Mouse (Mus musculus): Measurements from ENCODE around the gene Macrod2.

Gene Macrod2

GRCm38 (mm10) chr2:142217371-142217770, 1822.3 kb downstream of the Macrod2 start:
- no peak for DNase-seq (ENCODE audit: low read depth, low spot score)

- no peak for DNase-seq (ENCODE audit: low read depth, low spot score)
Measured at GRCm38 (mm10) chr2:142222137-142222921, 1827.2 kb downstream of the Macrod2 start.

- no peak for DNase-seq (ENCODE audit: low read depth, low spot score)
Measured at GRCm38 (mm10) chr2:142222926-142223325, 1827.8 kb downstream of the Macrod2 start.

- DNase-seq (ENCODE audit: low read depth, low spot score): no peak
Measured at GRCm38 (mm10) chr2:142230985-142231549, 1836.0 kb downstream of the Macrod2 start.

- DNase-seq (ENCODE audit: low read depth, low spot score): no peak
Measured at GRCm38 (mm10) chr2:142232828-142233227, 1837.7 kb downstream of the Macrod2 start.

- DNase-seq (ENCODE audit: low read depth, low spot score): no peak
Measured at GRCm38 (mm10) chr2:142243483-142243882, 1848.4 kb downstream of the Macrod2 start.

GRCm38 (mm10) chr2:142250383-142250782, 1855.3 kb downstream of the Macrod2 start:
- no peak for DNase-seq (ENCODE audit: low read depth, low spot score)

GRCm38 (mm10) chr2:142251518-142251917, 1856.4 kb downstream of the Macrod2 start:
- DNase-seq (ENCODE audit: low read depth, low spot score): no peak

GRCm38 (mm10) chr2:142253913-142254312, 1858.8 kb downstream of the Macrod2 start:
- peak; percentile 68 for DNase-seq (ENCODE audit: low read depth, low spot score)

- no peak for DNase-seq (ENCODE audit: low read depth, low spot score)
Measured at GRCm38 (mm10) chr2:142254566-142254965, 1859.5 kb downstream of the Macrod2 start.

- no peak for DNase-seq (ENCODE audit: low read depth, low spot score)
Measured at GRCm38 (mm10) chr2:142257501-142257900, 1862.4 kb downstream of the Macrod2 start.

- DNase-seq (ENCODE audit: low read depth, low spot score): no peak
Measured at GRCm38 (mm10) chr2:142261046-142261445, 1865.9 kb downstream of the Macrod2 start.

GRCm38 (mm10) chr2:142264697-142265096, 1869.6 kb downstream of the Macrod2 start:
- DNase-seq (ENCODE audit: low read depth, low spot score): no peak

- DNase-seq (ENCODE audit: low read depth, low spot score): no peak
Measured at GRCm38 (mm10) chr2:142267836-142268235, 1872.7 kb downstream of the Macrod2 start.

GRCm38 (mm10) chr2:142286761-142287160, 1891.7 kb downstream of the Macrod2 start:
- no peak for DNase-seq (ENCODE audit: low read depth, low spot score)

- no peak for DNase-seq (ENCODE audit: low read depth, low spot score)
Measured at GRCm38 (mm10) chr2:142294831-142295230, 1899.7 kb downstream of the Macrod2 start.

GRCm38 (mm10) chr2:142303098-142303911, 1908.2 kb downstream of the Macrod2 start:
- DNase-seq (ENCODE audit: low read depth, low spot score): peak; percentile 1

- DNase-seq (ENCODE audit: low read depth, low spot score): peak; percentile 11
Measured at GRCm38 (mm10) chr2:142303912-142304182, 1908.7 kb downstream of the Macrod2 start.

GRCm38 (mm10) chr2:142323158-142323557, 1928.0 kb downstream of the Macrod2 start:
- DNase-seq (ENCODE audit: low read depth, low spot score): no peak

- DNase-seq (ENCODE audit: low read depth, low spot score): no peak
Measured at GRCm38 (mm10) chr2:142326737-142327136, 1931.6 kb downstream of the Macrod2 start.

- no peak for DNase-seq (ENCODE audit: low read depth, low spot score)
Measured at GRCm38 (mm10) chr2:142329761-142330160, 1934.7 kb downstream of the Macrod2 start.

GRCm38 (mm10) chr2:142334441-142335102, 1939.5 kb downstream of the Macrod2 start:
- DNase-seq (ENCODE audit: low read depth, low spot score): peak; percentile 36
